8 mouse cellular contexts compared by ENCODE assay signal in the genomic region with DNA sequence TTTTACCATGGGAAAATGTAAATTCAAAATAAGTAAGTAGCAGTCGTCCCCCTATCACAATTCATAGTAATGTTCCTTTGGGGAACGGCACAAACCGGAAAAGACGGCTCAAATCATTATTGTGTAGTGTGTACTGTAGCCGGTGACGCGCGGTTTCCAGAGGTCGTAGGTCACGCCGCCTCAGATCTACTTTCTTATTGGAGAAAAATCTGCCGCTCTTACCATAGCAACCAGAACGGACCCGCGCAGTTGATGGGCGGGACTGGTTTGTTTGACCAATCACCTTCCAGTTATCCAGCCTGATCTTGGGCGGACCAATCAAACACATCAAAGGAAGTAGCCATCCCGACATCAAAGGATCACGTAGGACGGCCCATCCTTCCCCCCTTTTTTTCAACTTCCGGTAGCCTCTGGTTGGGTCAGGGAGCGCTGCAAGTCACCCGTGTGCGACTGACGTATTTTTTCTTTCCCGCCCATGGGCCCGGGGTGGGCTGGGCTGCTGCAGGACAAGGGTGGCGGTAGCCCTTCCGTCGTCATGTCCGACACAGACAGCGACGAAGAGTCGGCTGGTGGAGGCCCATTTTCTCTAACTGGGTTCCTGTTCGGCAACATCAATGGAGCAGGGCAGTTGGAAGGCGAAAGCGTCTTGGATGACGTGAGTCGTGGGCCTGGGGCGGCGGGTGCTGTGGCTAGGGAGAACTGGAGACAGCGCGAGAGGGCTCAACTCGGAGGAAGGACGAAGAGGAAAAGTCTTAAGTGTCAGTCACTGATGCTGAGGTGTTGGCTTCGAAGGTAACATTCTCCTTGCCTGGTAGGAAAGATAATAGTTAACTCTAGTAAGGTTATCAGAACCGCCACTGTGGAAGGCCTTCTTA. TPM values are rescaled to one million over a fixed set of nuclear protein-coding genes. Genes with fewer than 3 reads are reported as not detected.
A peak's percentile ranks its signal among the peaks of the same experiment; 100 is the strongest.
DNase-seq lines count a peak whose midpoint lies in the region; ATAC-seq lines count a peak whose summit lies in the region.

A gene (plus strand): TSS at position 388 of the 875 bp plus-strand sequence.

- H3K4me3 ChIP-seq in brown adipose tissue, adult 24 weeks (ENCODE audit: insufficient read depth, low read depth, low read length), result peak within 1 kb of the TSS; percentile 98
- peak within 1 kb of the TSS; percentile 62 for H3K4me3 ChIP-seq in heart, embryonic 13.5 days
- H3K4me3 ChIP-seq in liver, embryonic 12.5 days, result peak within 1 kb of the TSS; percentile 73
- H3K4me3 ChIP-seq in stomach, embryonic 15.5 days (replicated peaks), result peak within 1 kb of the TSS; percentile 59

- ATAC-seq in heart, embryonic 13.5 days (ENCODE audit: extremely low read depth, insufficient number of reproducible peaks, low FRiP score, low TSS enrichment), result peak; percentile 100
- ATAC-seq in liver, embryonic 12.5 days, result peak; percentile 97
- peak; percentile 98 for ATAC-seq in stomach, embryonic 15.5 days (ENCODE audit: insufficient read depth, low FRiP score, low read depth)

- H3K36me3 ChIP-seq in heart, embryonic 13.5 days, result peaks cover 24% of the 10 kb centered on the region
- H3K36me3 ChIP-seq in liver, embryonic 12.5 days, result peaks cover 25% of the 10 kb centered on the region
- no peaks in the 10 kb centered on the region for H3K36me3 ChIP-seq in stomach, embryonic 15.5 days

- peak; percentile 95 for DNase-seq in CD4-positive, CD25-positive, alpha-beta regulatory T cell, adult 2 months (ENCODE audit: low read depth, low spot score)
- DNase-seq in fat pad, adult 2 months (ENCODE audit: extremely low read depth, low read depth, low spot score), result peak; percentile 81
- DNase-seq in kidney, postnatal 10 days, result peak; percentile 95
- DNase-seq in natural killer cell, adult 2 months (ENCODE audit: low spot score in 2 of 2), result peak; percentile 91 to 93

- no peaks in the 10 kb centered on the region for H3K27me3 ChIP-seq in heart, embryonic 13.5 days (replicated peaks)
- no peaks in the 10 kb centered on the region; the same call in none of the 2 replicates for H3K27me3 ChIP-seq in liver, embryonic 12.5 days (replicated peaks)
- no peaks in the 10 kb centered on the region for H3K27me3 ChIP-seq in stomach, embryonic 15.5 days (replicated peaks)

- WGBS in heart, embryonic 13.5 days, result 13% methylated on average over 47 of the region's 47 CpGs
- WGBS in liver, embryonic 12.5 days (ENCODE audit: insufficient replicate concordance), result 9% methylated on average over 47 of the region's 47 CpGs
- WGBS in stomach, embryonic 15.5 days, result 15% methylated on average over 47 of the region's 47 CpGs

- peak within 1 kb of the TSS; percentile 84 for H3K9ac ChIP-seq in heart, embryonic 13.5 days
- H3K9ac ChIP-seq in liver, embryonic 12.5 days, result peak within 1 kb of the TSS; percentile 74
- peak within 1 kb of the TSS; percentile 37 for H3K9ac ChIP-seq in stomach, embryonic 15.5 days

- peak within 1 kb of the TSS; percentile 85 for H3K27ac ChIP-seq in brown adipose tissue, adult 24 weeks (replicated peaks; ENCODE audit: low read depth, low read length)
- H3K27ac ChIP-seq in heart, embryonic 13.5 days (replicated peaks), result peak within 1 kb of the TSS; percentile 75
- H3K27ac ChIP-seq in liver, embryonic 12.5 days, result peak within 1 kb of the TSS; percentile 82
- H3K27ac ChIP-seq in stomach, embryonic 15.5 days, result peak within 1 kb of the TSS; percentile 77

- H3K9me3 ChIP-seq in heart, embryonic 13.5 days, result no peaks in the 10 kb centered on the region
- no peaks in the 10 kb centered on the region for H3K9me3 ChIP-seq in liver, embryonic 12.5 days (replicated peaks)
- no peaks in the 10 kb centered on the region for H3K9me3 ChIP-seq in stomach, embryonic 15.5 days

- peak within 1 kb of the TSS; percentile 71 for H3K4me2 ChIP-seq in heart, embryonic 13.5 days
- H3K4me2 ChIP-seq in liver, embryonic 12.5 days, result peak within 1 kb of the TSS; percentile 73
- peak within 1 kb of the TSS; percentile 51 for H3K4me2 ChIP-seq in stomach, embryonic 15.5 days

- H3K4me1 ChIP-seq in brown adipose tissue, adult 24 weeks (ENCODE audit: control insufficient read depth, insufficient read depth, insufficient read length, low read length), result no peaks in the 10 kb centered on the region
- H3K4me1 ChIP-seq in heart, embryonic 13.5 days, result peaks cover 6% of the 10 kb centered on the region
- peaks cover 7% of the 10 kb centered on the region for H3K4me1 ChIP-seq in liver, embryonic 12.5 days
- H3K4me1 ChIP-seq in stomach, embryonic 15.5 days, result no peaks in the 10 kb centered on the region

RNA-seq across cellular contexts. Expression of the gene that starts here (rescaled TPM):
- 10.3 and 15.2 TPM in 2 replicates for polyA plus RNA-seq in brown adipose tissue, adult 24 weeks (2012; ENCODE audit: insufficient read depth, insufficient read length, missing spikeins)
- polyA plus RNA-seq in heart, embryonic 13.5 days (2015; fragmentation: Nextera tagmentation; extraction: Ambion mirVana), result 6.5 and 7.1 TPM in 2 replicates
- polyA plus RNA-seq in liver, embryonic 12.5 days (2016; fragmentation: Nextera tagmentation; extraction: Ambion mirVana), result 11.7 and 13.9 TPM in 2 replicates
- 11.9 and 13.7 TPM in 2 replicates for polyA plus RNA-seq in stomach, embryonic 15.5 days (2015; fragmentation: Nextera tagmentation; extraction: Ambion mirVana)

Comparison
In these comparisons a context has a peak if more than half of its experiments do, and no peak if none do; other contexts are left out.
1. Peak in every context shown above with its lines: DNase-seq, ATAC-seq, H3K4me3 ChIP-seq and H3K27ac ChIP-seq.